Mouse (Mus musculus) lung, embryonic 14.5 days (tissue): ENCODE measurements at regions not wholly inside any gene's neighbourhood (a gene's known extent, or its start where the extent isn't known, plus 50 kb on each side); places are given as distances from the start of the nearest gene placed in this dataset. TPM values are rescaled to one million over a fixed set of nuclear protein-coding genes. Genes with fewer than 3 reads are reported as not detected.

Experiments
- ATAC-seq: fragments of 200-750 bp; cut with Nextera tagmentation; 2 replicates; pipeline ENCODE4 v1.8.0; 2017; ENCODE audit warnings: mild to moderate bottlenecking, moderate TSS enrichment, moderate library complexity; ENCODE audit not compliant: insufficient read depth
- DNase-seq: peaks from one replicate; pipeline ENCODE4 v3.0.0-alpha.2; 2015
- H3K27ac ChIP-seq: fragments of 300-500 bp; sonication (generic); 2 replicates; pipeline ENCODE4 v1.5.1; 2014; ENCODE audit warnings: low read depth, mild to moderate bottlenecking, moderate library complexity
- H3K27me3 ChIP-seq: fragments of 300-500 bp; sonication (generic); 2 replicates; pipeline ENCODE4 v1.6.1; 2014; ENCODE audit warnings: low read length, control low read depth; ENCODE audit not compliant: insufficient read depth
- H3K36me3 ChIP-seq: fragments of 300-500 bp; sonication (generic); 2 replicates; pipeline ENCODE4 v1.6.1; 2014; ENCODE audit warnings: control low read depth; ENCODE audit not compliant: insufficient read depth
- H3K4me1 ChIP-seq: fragments of 300-500 bp; sonication (generic); 2 replicates; pipeline ENCODE4 v1.6.1; 2014; ENCODE audit warnings: antibody characterized with exemption, control low read depth; ENCODE audit not compliant: insufficient read depth
- H3K4me2 ChIP-seq: fragments of 300-500 bp; sonication (generic); 2 replicates; pipeline ENCODE4 v1.6.1; 2014; ENCODE audit warnings: mild to moderate bottlenecking
- H3K4me3 ChIP-seq: fragments of 300-500 bp; sonication (generic); 2 replicates; pipeline ENCODE4 v1.5.1; 2014; ENCODE audit warnings: low read depth, low read length
- H3K9ac ChIP-seq: fragments of 300-500 bp; sonication (generic); 2 replicates; pipeline ENCODE4 v1.6.1; 2014
- H3K9me3 ChIP-seq: fragments of 300-500 bp; sonication (generic); 2 replicates; pipeline ENCODE4 v1.6.1; 2016; ENCODE audit warnings: low read depth, low read length, control low read depth
- CTCF ChIP-seq: IDR thresholded peaks from 2 replicates; pipeline ENCODE4 v1.5.1; 2016; ENCODE audit warnings: antibody characterized with exemption, low read depth
- whole genome bisulfite sequencing: fragments of 180-500 bp; shearing (Covaris S2); extraction: QIAGEN DNeasy Blood & Tissue Kit; methylation state at CpG from one replicate; pipeline ENCODE4 v1.1.7; 2014; 5-methylcytosine and 5-hydroxymethylcytosine counted together
- microRNA-seq: library from miRNA; unstranded; fragments of <30 nt; microRNA quantifications from one replicate; pipeline ENCODE4, GENCODE M21; 2016; ENCODE audit warnings: borderline number of aligned reads

GRCm38 (mm10) chr3:34971536-34971935, 321.3 kb downstream of the Sox2 start:
- Histone ChIP-seq H3K4me3 (no peak overlapping the region), H3K4me2 (no peak overlapping the region), H3K9ac (no peak overlapping the region), H3K27me3 (no peaks in the 10 kb centered on the region), H3K9me3 (no peaks in the 10 kb centered on the region), H3K27ac (no peak overlapping the region), H3K4me1 (no peaks in the 10 kb centered on the region), H3K36me3 (no peaks in the 10 kb centered on the region)
- TF ChIP-seq CTCF, result no peak
- DNase-seq (no peak), ATAC-seq (no peak)
- 80% methylated on average over 4 of the region's 4 CpGs for WGBS

GRCm38 (mm10) chr3:34974371-34974770, 324.2 kb downstream of the Sox2 start:
- Histone ChIP-seq H3K9ac (no peak overlapping the region), H3K4me2 (no peak overlapping the region), H3K4me1 (no peaks in the 10 kb centered on the region), H3K4me3 (no peak overlapping the region), H3K9me3 (no peaks in the 10 kb centered on the region), H3K27ac (no peak overlapping the region), H3K36me3 (no peaks in the 10 kb centered on the region), H3K27me3 (no peaks in the 10 kb centered on the region)
- ATAC-seq (no peak), DNase-seq (no peak)
- WGBS, result 71% methylated on average over 7 of the region's 7 CpGs
- TF ChIP-seq CTCF, result no peak

Small RNA genes lying in the stretch of these regions (microRNA-seq; reads per million reads assigned to microRNA genes)
- gene Mir6378, result not detected
